Mouse (Mus musculus) adrenal gland, adult (tissue): ENCODE measurements around the gene Irx4.

ENCODE experiments used
- DNase-seq, 2 experiments: peaks; one replicate each; pipeline ENCODE4 v3.0.0; 2022 to 2023; ENCODE audit warnings: low spot score in 1 of 2; ENCODE audit not compliant: inconsistent age in 2 of 2

Gene Irx4

DNA sequence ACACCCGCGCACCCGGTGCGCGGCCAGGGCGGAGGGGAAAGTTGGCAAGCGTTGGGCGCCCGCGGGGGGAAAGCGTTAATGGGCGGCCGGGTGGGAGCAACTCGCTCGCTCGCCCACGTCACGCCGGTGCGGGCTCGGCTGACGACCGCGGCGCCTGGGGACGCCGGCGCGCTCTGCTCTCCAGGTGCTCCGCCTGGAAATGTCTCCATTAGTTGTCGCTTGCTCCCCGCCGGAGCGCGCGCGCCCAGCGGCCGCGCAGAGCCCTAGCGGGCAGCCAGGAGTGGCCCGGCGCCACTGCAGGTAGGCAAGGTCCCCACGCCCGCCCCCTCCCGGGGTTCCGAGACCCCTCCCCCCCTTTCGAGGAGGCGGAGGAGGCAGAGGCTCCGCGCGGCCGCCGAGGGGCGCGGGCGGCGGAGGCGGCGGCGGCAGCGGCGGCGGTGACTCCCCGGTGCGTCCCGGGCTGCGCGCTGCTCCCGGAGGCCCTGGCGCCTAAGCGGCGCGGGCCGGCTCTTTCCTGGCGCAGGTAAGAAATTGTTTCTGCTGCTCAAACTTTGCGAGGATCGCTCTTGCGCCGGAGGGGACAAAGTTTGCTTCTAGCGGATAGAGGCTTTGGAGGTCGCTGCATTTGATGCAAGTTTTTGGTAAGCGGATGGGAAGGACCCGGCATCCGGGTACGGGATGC, at the start of gene Irx4:
Irx4 (plus strand) TSS at position 126 of the 682 bp plus-strand sequence.
- no peak for DNase-seq

DNA sequence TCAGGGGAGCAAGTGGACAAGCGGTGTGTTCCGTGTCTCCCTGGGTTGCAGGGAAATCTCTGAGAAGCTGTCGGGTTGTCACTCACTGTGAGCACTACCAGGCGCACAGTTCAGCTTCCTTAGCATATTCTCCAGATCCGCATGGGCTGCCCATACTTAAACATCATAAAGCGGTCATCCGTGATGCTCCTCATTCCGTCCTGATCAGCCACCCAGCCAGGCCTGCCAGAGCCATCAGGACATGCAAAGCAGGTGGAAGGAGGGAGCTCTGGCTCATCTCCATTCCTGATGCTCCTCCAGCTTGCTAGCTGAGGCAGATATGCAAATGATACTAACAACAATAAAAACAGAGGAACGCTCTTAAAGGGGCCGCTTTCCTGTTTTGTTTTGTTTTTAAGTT, 46.0 kb upstream of the Irx4 start:
- DNase-seq: no peak

DNA sequence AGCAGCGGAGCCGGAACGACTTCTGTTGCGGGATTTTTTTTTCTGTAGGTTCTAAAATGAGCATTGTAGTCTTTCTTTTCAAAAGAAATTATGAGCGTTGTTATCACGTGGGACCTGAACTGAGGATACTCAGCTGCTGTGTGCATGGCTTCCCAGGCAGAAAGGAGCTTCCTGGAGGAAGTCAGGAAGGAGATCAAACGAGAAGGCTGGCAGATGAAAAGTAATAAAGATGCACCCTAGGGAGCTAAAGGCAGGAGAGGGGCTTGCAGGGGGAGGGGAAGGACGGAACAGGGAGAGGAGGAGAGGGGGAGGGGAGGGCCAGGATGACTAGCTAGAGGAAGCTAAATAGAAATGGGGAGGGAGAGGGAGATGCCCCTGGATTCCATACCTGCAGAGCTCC, 23.8 kb upstream of the Irx4 start:
- no peak for DNase-seq

DNA sequence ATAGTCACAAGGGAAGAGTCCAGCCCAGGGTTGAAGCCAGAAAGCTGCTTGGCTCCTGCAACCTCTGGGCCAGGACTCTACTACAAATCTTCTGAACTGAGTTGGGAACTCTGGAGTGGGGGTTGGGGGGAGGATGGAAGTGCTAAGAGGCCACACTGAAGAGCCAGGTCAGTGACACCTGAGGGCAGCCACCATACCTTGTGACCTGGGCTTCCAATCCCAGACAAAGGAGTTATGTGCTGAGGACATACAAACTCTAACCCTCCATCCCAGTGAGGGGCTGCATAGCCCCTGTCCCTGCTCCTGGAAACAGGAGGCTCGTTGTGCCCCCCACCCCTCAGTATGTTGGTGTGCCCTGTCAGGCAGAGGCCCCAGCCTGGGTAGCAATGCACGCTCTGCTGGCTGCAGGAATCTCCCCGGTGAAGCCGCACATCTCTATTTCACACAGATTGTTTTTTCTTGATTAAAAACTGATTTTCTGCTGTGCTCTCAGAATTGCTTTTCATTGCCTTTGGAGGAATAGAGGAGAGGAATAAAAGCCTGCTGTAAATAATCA, 21.0 kb upstream of the Irx4 start:
- DNase-seq: no peak

DNA sequence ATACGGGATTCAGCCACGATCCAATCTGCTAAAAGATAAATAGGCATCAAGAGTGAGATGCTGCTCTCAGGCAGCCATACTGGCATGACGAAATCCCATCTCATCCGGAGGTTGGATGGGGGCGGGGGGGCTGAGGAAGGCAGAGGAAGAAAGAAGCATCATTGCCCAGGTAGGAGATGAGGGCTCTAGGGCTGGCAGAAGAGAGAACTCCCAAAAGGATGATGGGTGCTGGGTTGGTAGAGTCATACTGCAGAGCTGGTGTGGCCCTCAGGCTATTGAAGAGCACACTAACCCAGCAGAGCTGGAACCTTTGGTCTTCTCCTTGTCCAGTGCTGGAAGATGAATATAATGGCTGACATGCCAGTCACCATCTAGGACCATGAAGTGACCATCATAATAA, 17.7 kb upstream of the Irx4 start:
- no peak for DNase-seq

DNA sequence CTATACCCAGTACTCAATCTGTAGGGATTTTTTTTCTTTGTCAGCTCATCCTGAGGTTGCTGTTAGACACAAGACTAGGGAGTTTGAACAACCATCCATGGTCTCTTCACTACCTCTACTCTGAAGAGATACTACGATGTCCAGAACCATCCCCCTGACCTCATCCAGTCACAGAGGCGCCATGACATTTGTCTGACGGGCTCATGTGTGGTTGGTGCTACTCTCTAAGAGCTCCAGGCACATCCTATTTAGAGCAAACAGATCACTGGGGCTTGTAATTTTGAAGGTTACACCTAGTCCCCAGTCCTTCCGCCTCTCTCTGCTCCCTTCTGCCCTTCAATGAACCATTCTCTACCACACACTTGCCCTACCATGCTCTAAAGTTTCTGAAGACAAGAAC, 13.3 kb upstream of the Irx4 start:
- no peak for DNase-seq

DNA sequence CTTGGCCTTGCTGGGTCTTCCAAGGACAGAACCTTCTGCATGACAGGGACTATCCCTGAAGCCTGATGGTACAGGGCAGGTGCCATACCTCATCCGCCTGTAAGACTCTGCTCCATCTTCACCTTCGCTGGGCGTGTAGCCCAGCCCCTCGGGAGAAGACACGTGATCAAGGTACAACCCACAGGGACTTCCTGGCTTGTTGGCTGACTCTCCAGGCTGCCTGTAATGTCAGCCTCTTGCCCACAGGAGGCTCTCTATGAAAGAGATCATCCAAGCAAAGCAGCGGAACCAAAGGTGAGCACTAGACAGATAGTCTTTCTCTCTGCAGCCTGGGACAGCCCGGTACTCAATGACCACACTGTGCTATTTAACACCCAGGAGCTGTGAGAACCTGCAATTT, 9.1 kb upstream of the Irx4 start:
- DNase-seq: no peak

DNA sequence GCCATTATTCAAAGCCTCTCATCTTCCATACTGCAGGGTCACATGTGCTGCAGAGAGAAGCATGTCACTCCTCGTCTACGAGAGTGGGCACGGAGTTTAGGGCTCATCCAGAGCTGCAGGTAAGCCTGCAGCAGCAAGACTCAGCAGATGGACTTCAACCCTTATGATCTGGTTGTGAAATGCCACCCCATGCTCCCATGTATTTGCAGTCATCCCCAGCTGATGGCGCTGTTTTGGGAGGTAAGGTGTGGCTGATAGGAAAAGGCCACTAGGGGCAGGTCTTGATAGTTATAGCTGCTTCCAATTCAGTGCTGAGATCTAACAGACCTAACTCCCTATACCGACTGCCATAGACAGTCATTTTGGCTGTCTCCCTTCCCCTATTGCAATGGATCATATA, 8.3 kb upstream of the Irx4 start:
- DNase-seq: no peak

DNA sequence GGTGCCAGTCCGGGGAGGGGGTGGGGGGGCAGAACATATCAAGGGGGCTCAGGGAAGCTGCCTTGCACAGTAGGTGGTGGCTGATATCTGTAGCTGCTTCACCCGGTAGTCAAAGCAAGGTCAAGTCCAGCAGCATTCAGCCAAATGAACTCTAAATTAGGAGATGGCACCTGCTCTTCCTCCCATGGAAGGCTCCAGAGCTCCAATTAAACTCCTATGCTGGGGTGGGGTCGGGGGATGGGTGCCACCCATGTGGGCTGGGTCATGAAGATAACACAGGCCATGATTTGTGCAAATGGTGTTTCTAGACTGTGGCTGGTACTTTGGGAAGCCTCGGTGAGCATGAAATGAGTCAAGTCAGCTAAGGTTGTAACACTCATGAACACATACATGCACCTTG, 1.9 kb upstream of the Irx4 start:
- DNase-seq: no peak

DNA sequence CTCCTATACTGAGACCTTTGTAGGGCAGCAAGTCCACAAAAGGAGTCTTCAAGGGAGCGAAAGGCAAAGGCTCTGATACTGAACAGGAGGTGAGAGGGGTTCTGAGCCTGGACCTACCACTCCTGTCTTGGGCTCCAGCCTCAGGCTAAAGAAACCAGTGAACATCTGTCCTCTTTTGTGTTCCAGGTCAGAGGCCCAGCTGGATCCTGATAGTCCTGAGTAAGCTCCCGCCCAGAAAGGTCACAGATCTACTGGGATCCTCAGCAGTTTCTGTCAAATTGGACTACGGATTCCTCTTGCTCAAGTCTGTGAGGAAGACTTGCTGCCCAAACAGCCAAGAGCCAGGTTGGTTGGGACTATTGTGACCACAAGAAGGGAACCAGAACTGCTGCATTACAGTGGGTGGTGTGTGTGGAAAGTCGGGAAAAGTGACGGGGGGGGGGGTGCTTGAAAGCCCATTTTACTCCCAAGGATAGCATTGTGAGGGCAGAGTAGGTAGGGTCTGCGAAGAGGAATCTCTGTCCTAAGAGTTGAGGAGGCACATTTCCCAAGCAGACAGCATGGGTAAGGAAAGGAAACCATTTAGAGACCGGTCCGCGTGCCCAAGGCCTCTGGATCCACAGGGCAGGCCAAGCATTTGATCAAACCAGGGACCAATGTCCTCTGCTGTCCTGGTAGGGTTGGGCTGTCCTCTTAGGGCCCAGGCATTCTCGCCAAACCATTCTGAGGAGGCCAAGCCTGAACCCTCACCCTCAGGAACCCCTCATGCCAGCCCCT, 514 bp upstream of the Irx4 start:
- DNase-seq: no peak

DNA sequence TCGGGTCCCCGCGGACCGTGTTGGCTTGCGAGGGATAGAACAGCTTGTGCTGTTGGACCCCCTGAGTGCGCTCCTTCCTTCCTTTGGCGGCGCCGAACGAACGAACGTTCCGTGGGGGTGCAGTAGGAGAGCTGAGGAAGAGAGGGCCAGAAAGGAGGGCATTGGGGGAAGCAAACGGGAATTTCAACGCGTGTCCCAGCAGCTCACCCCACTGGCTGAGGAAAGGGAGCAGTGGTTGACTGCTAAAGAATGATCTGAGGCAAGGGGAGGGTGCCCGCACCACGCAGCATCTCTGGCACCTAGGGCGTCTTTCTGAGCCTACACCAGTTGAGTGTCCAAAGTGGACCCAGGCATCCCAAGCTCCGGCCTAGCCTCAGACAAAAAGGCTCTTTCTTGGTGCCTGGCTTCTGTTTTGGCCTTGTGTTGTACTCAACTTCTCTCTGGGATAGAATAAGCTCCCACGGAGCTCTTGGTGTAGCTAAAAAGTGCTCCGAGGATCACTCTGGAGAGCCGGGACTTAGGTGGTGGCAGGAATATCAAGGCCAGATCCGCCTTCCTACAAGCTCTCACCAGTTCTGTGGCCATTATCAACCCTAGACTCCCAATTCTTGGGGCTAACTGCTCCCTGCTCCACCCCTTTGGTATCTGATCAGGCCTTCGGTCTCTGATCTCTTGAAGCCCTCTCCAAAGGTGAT, 904 bp downstream of the Irx4 start:
- DNase-seq: no peak

DNA sequence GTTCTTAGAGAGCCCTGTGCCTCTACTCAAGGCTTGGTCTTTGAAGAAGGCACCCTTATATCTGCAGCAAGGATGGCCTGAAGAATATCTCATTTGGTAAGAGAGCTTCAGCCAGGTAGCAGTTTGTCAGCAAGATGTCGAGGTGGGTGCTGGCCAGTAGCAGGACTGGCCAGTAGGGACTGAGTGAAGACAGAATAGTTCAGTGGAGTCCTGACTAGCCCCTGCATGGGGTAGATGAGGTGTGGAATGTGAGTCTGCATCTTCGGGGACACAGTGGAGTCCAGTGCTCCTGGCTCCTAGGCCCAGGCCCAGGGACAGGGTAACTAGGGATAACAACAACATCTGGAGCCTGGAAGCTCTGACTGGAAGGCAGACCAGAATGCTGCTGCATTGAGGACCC, 1.6 kb downstream of the Irx4 start:
- no peak for DNase-seq

DNA sequence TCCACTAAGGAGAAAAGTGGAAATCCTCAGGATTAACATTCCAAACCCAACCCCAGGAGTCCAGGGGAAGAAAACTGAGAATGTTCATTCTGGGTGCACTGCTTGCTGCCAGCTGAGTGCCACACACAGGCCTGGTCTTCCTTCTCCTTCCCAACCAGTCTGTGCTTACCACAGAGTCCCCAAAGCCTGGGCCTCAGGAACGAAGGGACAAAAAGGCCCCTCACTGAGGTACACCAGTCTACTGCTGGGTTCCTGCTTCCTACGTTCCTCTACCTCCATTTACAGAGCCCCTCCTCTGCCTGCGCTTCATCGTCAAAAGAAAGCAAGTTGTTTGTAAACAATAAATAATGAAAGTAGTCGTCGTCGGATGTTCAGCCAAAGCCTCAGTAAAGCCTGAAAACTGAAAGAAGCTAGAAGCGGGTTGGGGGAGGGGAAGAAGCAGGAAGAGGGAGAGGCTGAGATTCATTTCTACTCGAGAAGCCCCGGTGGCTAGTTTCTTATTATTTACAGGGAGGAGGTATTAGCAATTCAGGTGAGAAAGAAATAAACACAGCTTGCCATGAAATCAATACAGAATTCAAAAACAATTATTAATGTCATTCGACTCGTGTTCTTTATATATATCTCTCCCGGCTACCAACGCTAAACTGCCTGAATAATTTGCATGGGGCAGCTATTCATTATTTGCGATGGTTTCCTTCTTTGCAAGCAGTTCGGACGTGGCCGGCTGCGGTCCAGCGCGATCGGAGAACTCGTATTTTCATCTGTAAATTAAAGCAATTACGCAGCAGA, 2.3 kb downstream of the Irx4 start:
- no peak for DNase-seq

DNA sequence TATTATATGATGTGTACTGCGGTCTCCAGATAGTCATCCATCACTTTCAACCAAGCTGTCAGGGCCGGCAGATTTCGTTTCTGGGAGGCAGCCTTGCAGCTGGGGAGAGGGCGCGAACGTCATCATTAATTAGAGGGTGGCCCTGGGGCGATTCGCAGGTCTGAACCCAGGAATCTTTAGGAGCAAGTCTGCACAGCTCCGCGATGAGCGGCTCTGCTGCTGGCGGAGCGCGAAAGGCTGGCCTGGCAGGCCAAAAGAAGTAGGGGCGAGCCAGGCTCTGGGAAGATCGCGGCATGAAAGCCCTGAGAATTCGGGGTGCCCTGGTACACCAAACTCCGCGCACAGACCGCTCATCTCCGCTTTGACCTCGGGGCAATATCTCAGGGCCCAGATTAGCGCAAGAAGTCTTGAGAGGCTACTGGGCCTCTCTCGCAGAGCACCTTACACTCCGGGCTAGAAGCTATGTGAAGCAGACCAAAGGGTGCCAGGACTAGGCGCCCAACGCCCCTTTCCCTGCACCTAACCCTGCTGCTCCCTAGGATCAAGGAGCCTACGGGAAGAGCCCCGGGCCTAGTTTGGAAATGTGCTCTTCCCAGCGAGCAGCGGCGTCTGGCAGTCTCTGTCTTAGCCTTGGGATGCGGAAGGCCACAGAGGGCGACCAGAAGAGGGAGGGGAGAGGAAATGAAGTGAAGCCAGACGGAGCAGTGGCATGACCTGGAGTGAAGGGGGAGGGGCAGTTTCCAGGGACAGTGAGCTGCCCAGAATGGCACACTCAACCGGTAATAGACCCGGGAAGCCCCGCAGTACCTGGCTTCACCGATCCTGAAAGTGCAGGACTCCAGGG, 3.1 kb downstream of the Irx4 start:
- DNase-seq: peak; percentile 14 to 43

DNA sequence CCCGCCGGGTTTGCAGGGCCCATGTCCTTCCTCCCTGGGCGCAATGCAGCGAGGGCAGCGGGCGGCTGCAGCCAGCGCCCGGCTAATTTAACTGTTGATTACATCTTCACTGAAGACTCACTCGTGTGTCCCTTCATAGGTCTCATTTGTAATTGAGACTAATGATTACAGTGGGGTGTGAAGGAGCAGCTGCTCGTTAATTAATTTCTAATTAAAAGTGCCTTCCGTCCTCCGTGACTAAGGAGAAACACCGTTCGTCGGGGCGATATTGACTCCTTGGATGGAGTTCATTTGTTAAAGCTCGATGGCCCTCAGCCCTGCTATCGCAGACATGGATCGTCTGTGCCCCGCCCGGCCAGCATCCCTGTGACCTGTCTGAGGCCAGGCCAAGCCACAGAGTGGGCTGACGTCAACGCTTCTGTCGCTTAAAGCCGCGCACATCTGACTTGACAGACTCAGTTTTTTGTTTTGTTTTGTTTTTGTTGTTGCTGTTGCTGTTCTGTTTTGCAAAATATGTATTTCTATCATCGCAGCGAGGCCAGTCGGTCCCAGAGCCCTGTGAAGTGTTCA, 4.0 kb downstream of the Irx4 start:
- no peak for DNase-seq

DNA sequence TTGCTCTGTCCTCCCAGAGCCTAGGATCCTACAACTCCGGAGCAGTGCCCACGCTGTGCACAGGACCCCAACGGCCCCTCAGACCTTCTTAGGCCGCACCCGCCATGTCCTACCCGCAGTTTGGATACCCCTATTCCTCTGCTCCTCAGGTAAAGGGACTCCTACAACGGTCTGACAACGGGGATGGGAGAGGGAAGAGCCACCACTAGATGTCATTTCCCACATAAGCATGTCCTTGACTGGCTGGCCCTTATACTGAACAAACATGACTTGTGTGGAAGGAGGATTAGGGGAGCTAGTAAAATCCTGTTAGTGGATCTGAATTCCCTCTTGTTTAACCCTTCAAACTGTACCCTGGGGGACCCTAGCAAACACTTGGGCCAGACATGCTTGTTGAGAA, 4.6 kb downstream of the Irx4 start:
- DNase-seq: no peak

DNA sequence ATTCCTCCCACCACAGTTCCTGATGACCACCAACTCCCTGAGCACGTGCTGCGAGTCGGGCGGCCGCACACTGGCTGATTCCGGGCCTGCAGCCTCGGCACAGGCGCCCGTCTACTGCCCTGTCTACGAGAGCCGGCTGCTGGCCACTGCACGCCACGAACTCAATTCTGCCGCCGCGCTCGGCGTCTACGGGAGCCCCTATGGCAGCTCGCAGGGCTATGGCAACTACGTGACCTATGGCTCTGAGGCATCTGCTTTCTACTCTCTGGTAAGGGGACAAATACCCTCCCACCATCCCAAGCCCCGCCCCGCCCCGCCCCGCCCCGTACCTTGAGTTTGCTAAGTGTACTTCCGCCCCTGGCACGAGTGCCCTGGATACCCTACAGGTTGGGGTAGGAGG, 5.2 kb downstream of the Irx4 start:
- DNase-seq: no peak

DNA sequence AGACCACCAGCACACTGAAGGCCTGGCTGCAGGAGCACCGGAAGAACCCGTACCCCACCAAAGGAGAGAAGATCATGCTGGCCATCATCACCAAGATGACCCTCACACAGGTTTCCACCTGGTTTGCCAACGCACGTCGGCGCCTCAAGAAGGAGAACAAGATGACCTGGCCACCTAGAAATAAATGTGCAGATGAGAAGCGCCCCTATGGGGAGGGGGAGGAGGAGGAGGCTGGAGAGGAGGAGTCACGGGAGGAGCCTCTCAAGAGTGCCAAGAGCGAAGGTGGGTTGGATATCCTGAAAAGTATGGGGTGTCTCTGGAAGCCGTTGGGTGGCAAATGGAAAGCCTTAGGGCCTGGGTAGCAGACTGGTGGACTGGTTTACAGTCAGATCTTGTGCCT, 7.3 kb downstream of the Irx4 start:
- no peak for DNase-seq

DNA sequence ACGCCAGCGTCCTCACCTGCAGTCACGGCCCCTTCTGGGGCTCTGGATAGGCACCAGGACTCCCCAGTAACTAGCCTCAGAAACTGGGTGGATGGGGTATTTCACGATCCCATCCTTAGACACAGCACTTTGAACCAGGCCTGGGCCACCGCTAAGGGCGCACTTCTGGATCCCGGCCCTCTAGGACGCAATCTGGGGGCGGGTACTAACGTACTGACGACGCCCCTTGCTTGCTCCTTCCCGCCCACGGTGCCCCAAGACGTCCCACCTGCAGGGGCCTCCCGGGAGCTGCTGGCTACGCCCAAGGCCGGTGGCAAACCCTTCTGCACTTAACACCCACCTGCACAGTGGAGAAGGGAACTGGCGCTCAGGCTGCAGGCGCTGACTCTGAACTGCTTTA, 8.4 kb downstream of the Irx4 start:
- DNase-seq: no peak

DNA sequence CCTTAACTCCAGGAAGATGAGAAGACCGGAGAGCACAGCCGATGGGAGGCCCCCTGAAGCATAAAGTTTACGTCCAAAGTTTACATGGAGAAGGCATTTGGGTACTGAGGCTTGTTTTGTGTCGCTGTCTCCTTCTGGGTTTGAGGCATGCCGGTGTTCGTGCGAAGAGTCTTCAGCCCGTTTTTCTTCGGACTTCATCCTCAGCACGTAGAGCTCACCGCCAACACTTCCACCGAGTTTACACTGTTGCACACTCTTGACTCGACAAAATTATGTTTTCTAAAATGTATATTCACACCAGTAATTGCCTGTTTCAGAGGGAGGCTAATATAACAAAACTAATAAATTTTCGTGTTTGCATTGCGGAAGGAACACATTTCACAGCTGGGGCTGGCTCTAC, 9.0 kb downstream of the Irx4 start:
- DNase-seq: no peak
